Mouse (Mus musculus): Measurements from ENCODE around the gene Qrfpr. TPM values are rescaled to one million over a fixed set of nuclear protein-coding genes. Genes with fewer than 3 reads are reported as not detected.
A peak's percentile ranks its signal among the peaks of the same experiment; 100 is the strongest.

Gene Qrfpr
- total RNA-seq, 1 experiment from 2014 or later, result not detected

GRCm38 (mm10) chr3:36170670-36171210 lies 51.4 kb downstream of the Qrfpr start:
- ATAC-seq (replicated peaks; ENCODE audit: insufficient number of reproducible peaks, low FRiP score, low TSS enrichment, poor library complexity, severe bottlenecking), result no peak

GRCm38 (mm10) chr3:36155268-36155667 lies 66.8 kb downstream of the Qrfpr start:
- ATAC-seq (replicated peaks; ENCODE audit: insufficient number of reproducible peaks, low FRiP score, low TSS enrichment, poor library complexity, severe bottlenecking), result no peak

GRCm38 (mm10) chr3:36150934-36151686 lies 71.0 kb downstream of the Qrfpr start, which contains the start of gene D3Ertd254e:
D3Ertd254e (plus strand) TSS chr3:36151017.
- peak; percentile 90 for ATAC-seq (replicated peaks; ENCODE audit: insufficient number of reproducible peaks, low FRiP score, low TSS enrichment, poor library complexity, severe bottlenecking)

GRCm38 (mm10) chr3:36150537-36150933 lies 71.6 kb downstream of the Qrfpr start:
- no peak for ATAC-seq (replicated peaks; ENCODE audit: insufficient number of reproducible peaks, low FRiP score, low TSS enrichment, poor library complexity, severe bottlenecking)

- no peak for ATAC-seq (replicated peaks; ENCODE audit: insufficient number of reproducible peaks, low FRiP score, low TSS enrichment, poor library complexity, severe bottlenecking)
These were observed 83.1 kb downstream of the Qrfpr start for GRCm38 (mm10) chr3:36138996-36139395.

- no peak for ATAC-seq (replicated peaks; ENCODE audit: insufficient number of reproducible peaks, low FRiP score, low TSS enrichment, poor library complexity, severe bottlenecking)
These were observed 83.9 kb downstream of the Qrfpr start for GRCm38 (mm10) chr3:36138171-36138660.

- no peak for ATAC-seq (replicated peaks; ENCODE audit: insufficient number of reproducible peaks, low FRiP score, low TSS enrichment, poor library complexity, severe bottlenecking)
These were observed 84.6 kb downstream of the Qrfpr start for GRCm38 (mm10) chr3:36137560-36137959.

- no peak for ATAC-seq (replicated peaks; ENCODE audit: insufficient number of reproducible peaks, low FRiP score, low TSS enrichment, poor library complexity, severe bottlenecking)
These were observed 86.0 kb downstream of the Qrfpr start for GRCm38 (mm10) chr3:36136152-36136551.

Other genes starting within 250 kb of the Qrfpr start
- gene Mccc1, start 221.6 kb downstream of the Qrfpr start, total RNA-seq (2017), result 1.2 to 13.1 TPM (median 11.5 TPM) in 3 replicates
- not detected in 3 replicates for gene Ccdc144b, start 168.8 kb downstream of the Qrfpr start, total RNA-seq (2017)
- 19.8 to 29.2 TPM (median 23.8 TPM) in 3 replicates for gene Acad9, start 156.3 kb downstream of the Qrfpr start, total RNA-seq (2017)
- gene D3Ertd254e, start 71.3 kb downstream of the Qrfpr start, total RNA-seq (2017), result 1.2 to 3.4 TPM (median 3.0 TPM) in 3 replicates